Comparison of ENCODE assay signal across 10 mouse cellular contexts in the genomic region with DNA sequence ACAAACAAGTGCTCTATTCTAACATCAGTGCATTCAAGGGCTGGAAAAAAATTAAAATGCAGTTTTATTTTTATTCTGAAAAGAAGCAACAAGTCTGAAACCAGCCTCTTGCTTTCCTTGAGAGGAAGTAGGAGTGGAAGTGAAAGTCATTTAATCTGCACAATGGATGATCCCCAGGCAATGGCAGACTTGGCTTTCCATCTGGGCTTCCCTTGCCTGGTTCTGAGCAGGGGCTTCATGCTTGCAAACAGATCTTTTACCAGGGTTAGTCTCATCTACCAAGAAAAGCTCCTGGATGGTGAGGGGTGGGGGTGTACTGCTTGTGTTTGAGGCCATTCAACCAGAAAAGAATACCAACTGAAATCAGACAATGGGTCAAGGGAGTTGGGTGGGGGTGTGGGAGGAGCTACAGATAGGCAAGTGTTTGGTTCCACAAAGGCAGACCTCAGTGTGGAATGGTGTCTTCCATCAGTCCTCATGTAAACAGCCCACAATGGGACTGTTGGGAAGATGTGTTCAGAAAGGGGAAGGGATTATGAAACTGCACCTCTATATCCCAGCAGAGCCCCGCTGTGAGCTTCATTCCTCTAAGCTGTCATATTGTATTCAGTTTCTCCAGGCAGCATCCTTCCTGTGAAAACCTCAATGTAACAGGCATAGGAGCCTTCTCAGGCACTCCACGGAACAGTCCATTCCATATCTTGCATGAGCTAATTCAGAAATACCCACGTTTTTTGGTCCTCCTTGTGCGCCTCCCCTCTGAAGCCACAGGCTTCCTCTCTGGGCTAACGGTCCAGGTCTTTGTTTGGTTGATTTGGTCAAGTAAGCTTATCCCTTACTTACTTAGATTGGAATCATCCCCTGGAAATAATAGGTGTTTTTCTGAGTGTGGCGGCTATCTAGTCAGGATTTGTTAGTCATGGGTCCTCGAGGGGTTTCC. TPM values are rescaled to one million over a fixed set of nuclear protein-coding genes. Genes with fewer than 3 reads are reported as not detected.
DNase-seq lines count a peak whose midpoint lies in the region; ATAC-seq and TF ChIP-seq lines count a peak whose summit lies in the region.
"Had no signal": no experiment of that assay in that cellular context is flagged by ENCODE, and none has a peak within 500 bp of the region (broad histone marks: within the 10 kb centered on the region; RNA-seq: fewer than 3 reads in every experiment).

No protein-coding gene starts in this region.

- 60% methylated on average over 7 of the region's 7 CpGs for WGBS in heart, postnatal 0 days
- 41% methylated on average over 7 of the region's 7 CpGs for WGBS in heart, adult 2 months
- WGBS in forebrain, embryonic 11.5 days = 28% methylated on average over 7 of the region's 7 CpGs
- WGBS in hindbrain, postnatal 0 days = 33% methylated on average over 7 of the region's 7 CpGs
- WGBS in midbrain, embryonic 16.5 days = 18% methylated on average over 7 of the region's 7 CpGs

- ATAC-seq in heart, postnatal 0 days (ENCODE audit: insufficient read depth, low read depth) = no peak
- 0 out of 2 replicates have a peak, but pooled peaks have one; percentile 34 for ATAC-seq in forebrain, embryonic 11.5 days (replicated peaks; ENCODE audit: low FRiP score)
- ATAC-seq in hindbrain, postnatal 0 days = no peak
- no peak for ATAC-seq in midbrain, embryonic 16.5 days

- H3K79me2 ChIP-seq in heart, adult 2 months (replicated peaks; ENCODE audit: control insufficient read depth, insufficient read depth, low read length) = no peaks in the 10 kb centered on the region

- intact Hi-C loops in heart, adult 2 months (cut with DNase I) = no loop called here

- no peaks in the 10 kb centered on the region for H3K27me3 ChIP-seq in heart, postnatal 0 days (ENCODE audit: control insufficient read depth, insufficient read depth, low read length)
- no peaks in the 10 kb centered on the region for H3K27me3 ChIP-seq in heart, adult 2 months (ENCODE audit: control insufficient read depth, insufficient read depth, low read length)
- peaks cover 6% of the 10 kb centered on the region; the same call in 1 of the 2 replicates for H3K27me3 ChIP-seq in forebrain, embryonic 11.5 days (ENCODE audit: control insufficient read depth, insufficient read depth, low read length)
- H3K27me3 ChIP-seq in hindbrain, postnatal 0 days (ENCODE audit: insufficient read depth, low read length) = no peaks in the 10 kb centered on the region
- no peaks in the 10 kb centered on the region for H3K27me3 ChIP-seq in midbrain, embryonic 16.5 days (ENCODE audit: control insufficient read depth, insufficient read depth, low read depth, low read length)

- H3K9ac ChIP-seq in heart, postnatal 0 days (replicated peaks; ENCODE audit: low read depth, low read length) = no peak overlapping the region
- H3K9ac ChIP-seq in heart, adult 2 months (ENCODE audit: low read depth, low read length) = no peak overlapping the region
- no peak overlapping the region for H3K9ac ChIP-seq in forebrain, embryonic 11.5 days (ENCODE audit: low read length)
- no peak overlapping the region for H3K9ac ChIP-seq in hindbrain, postnatal 0 days (replicated peaks; ENCODE audit: low read length)
- H3K9ac ChIP-seq in midbrain, embryonic 16.5 days (ENCODE audit: low read depth, low read length) = peak overlapping the region; percentile 21; the same call in 1 of the 2 replicates

- H3K9me3 ChIP-seq in heart, postnatal 0 days (replicated peaks; ENCODE audit: control insufficient read depth, low read length) = no peaks in the 10 kb centered on the region
- H3K9me3 ChIP-seq in forebrain, embryonic 11.5 days (ENCODE audit: control insufficient read depth, low read length) = no peaks in the 10 kb centered on the region
- no peaks in the 10 kb centered on the region for H3K9me3 ChIP-seq in hindbrain, postnatal 0 days (ENCODE audit: low read length)
- no peaks in the 10 kb centered on the region for H3K9me3 ChIP-seq in midbrain, embryonic 16.5 days (replicated peaks; ENCODE audit: control insufficient read depth, low read length, poor library complexity, severe bottlenecking)

- peaks cover 66% of the 10 kb centered on the region for H3K4me1 ChIP-seq in heart, postnatal 0 days (ENCODE audit: control insufficient read depth, insufficient read depth)
- peaks cover 5% of the 10 kb centered on the region; the same call in 1 of the 2 replicates for H3K4me1 ChIP-seq in heart, adult 2 months (ENCODE audit: control insufficient read depth, insufficient read depth, low read length)
- H3K4me1 ChIP-seq in forebrain, embryonic 11.5 days (replicated peaks; ENCODE audit: control insufficient read depth, insufficient read depth, low read length) = peaks cover 16% of the 10 kb centered on the region; the same call in 1 of the 2 replicates
- peaks cover 12% of the 10 kb centered on the region; the same call in 1 of the 2 replicates for H3K4me1 ChIP-seq in hindbrain, postnatal 0 days (ENCODE audit: insufficient read depth, low read length)
- peaks cover 17% of the 10 kb centered on the region; the same call in 1 of the 2 replicates for H3K4me1 ChIP-seq in midbrain, embryonic 16.5 days (ENCODE audit: control insufficient read depth, insufficient read depth, low read length)

- TF ChIP-seq EP300 in heart, postnatal 0 days (IDR thresholded peaks at IDR 0.05; ENCODE audit: low read depth) = no peak
- TF ChIP-seq EP300 in heart, adult 2 months (IDR thresholded peaks at IDR 0.05; ENCODE audit: insufficient read depth, low read depth, low read length) = no peak

- H3K27ac ChIP-seq in heart, postnatal 0 days (ENCODE audit: low read depth) = no peak overlapping the region
- no peak overlapping the region for H3K27ac ChIP-seq in heart, adult 2 months
- no peak overlapping the region for H3K27ac ChIP-seq in forebrain, embryonic 11.5 days (ENCODE audit: low read depth, low read length)
- peak overlapping the region; percentile 52; the same call in 1 of the 2 replicates for H3K27ac ChIP-seq in hindbrain, postnatal 0 days
- H3K27ac ChIP-seq in midbrain, embryonic 16.5 days (ENCODE audit: low read length) = peak overlapping the region; percentile 91

- no peak overlapping the region for H3K4me3 ChIP-seq in heart, postnatal 0 days (ENCODE audit: low read depth, low read length)
- no peak overlapping the region for H3K4me3 ChIP-seq in heart, adult 2 months
- no peak overlapping the region for H3K4me3 ChIP-seq in forebrain, embryonic 11.5 days (ENCODE audit: low read depth, low read length)
- H3K4me3 ChIP-seq in hindbrain, postnatal 0 days (ENCODE audit: low read length) = no peak overlapping the region
- H3K4me3 ChIP-seq in midbrain, embryonic 16.5 days (ENCODE audit: low read depth, low read length) = peak overlapping the region; percentile 21

- no peak for DNase-seq in heart, postnatal 0 days (ENCODE audit: low spot score)
- no peak for DNase-seq in heart, adult 2 months
- DNase-seq in forebrain, embryonic 11.5 days (ENCODE audit: low spot score) = no peak
- peak; percentile 51 for DNase-seq in hindbrain, postnatal 0 days (ENCODE audit: low spot score)
- no peak for DNase-seq in left cerebral cortex, adult 18-20 months (ENCODE audit: low spot score in 2 of 2)
- DNase-seq in urinary bladder, postnatal 4 days (ENCODE audit: low spot score in 2 of 2) = no peak
- DNase-seq in heart, adult 9 months (ENCODE audit: low spot score in 2 of 2) = no peak
- DNase-seq: cerebellum, postnatal 25 days; right cerebral cortex, postnatal 25 days had no signal

- TF ChIP-seq CTCF in heart, postnatal 0 days (IDR thresholded peaks at IDR 0.05; ENCODE audit: low read depth) = no peak
- no peak for TF ChIP-seq CTCF in heart, adult 2 months (IDR thresholded peaks at IDR 0.05)
- TF ChIP-seq CTCF in hindbrain, postnatal 0 days (IDR thresholded peaks at IDR 0.05; ENCODE audit: low read depth) = no peak

- no peaks in the 10 kb centered on the region for H3K36me3 ChIP-seq in heart, postnatal 0 days (replicated peaks; ENCODE audit: control insufficient read depth, insufficient read depth, low read length)
- H3K36me3 ChIP-seq in heart, adult 2 months (ENCODE audit: control insufficient read depth, insufficient read depth, low read length) = no peaks in the 10 kb centered on the region
- H3K36me3 ChIP-seq in forebrain, embryonic 11.5 days (ENCODE audit: control insufficient read depth, insufficient read depth, low read length) = no peaks in the 10 kb centered on the region
- H3K36me3 ChIP-seq in hindbrain, postnatal 0 days (ENCODE audit: insufficient read depth, low read length) = no peaks in the 10 kb centered on the region
- H3K36me3 ChIP-seq in midbrain, embryonic 16.5 days (ENCODE audit: control insufficient read depth, insufficient read depth, low read length) = no peaks in the 10 kb centered on the region

- no peak for TF ChIP-seq POLR2A in heart, adult 2 months (IDR thresholded peaks at IDR 0.05; ENCODE audit: insufficient read depth, low read depth, low read length)

- H3K4me2 ChIP-seq in heart, postnatal 0 days (ENCODE audit: low read depth, low read length) = 0 out of 2 replicates have a peak overlapping the region, but pooled peaks have one; percentile 0
- H3K4me2 ChIP-seq in forebrain, embryonic 11.5 days (ENCODE audit: low read depth, low read length, severe bottlenecking) = no peak overlapping the region
- peak overlapping the region; percentile 83 for H3K4me2 ChIP-seq in hindbrain, postnatal 0 days (ENCODE audit: low read depth, low read length)
- peak overlapping the region; percentile 57 for H3K4me2 ChIP-seq in midbrain, embryonic 16.5 days (ENCODE audit: low read length)

RNA-seq across cellular contexts. Expression of gene Ripor2, which starts 59.8 kb away (rescaled TPM):
- total RNA-seq in heart, postnatal 0 days (2014; rRNA removed; ENCODE audit: low replicate concordance) = 31.7 and 44.4 TPM in 2 replicates
- polyA plus RNA-seq in heart, postnatal 0 days (2015; fragmentation: Nextera tagmentation; extraction: Ambion mirVana) = 12.6 and 17.5 TPM in 2 replicates
- total RNA-seq in heart, adult 2 months (2021) = 1 to 10 TPM; 7.4 to 8.2 TPM
- 4.7 and 5.5 TPM in 2 replicates for polyA plus RNA-seq in heart, adult 2 months (2012; rRNA removed)
- 7.3 and 9.5 TPM in 2 replicates for polyA plus RNA-seq in forebrain, embryonic 11.5 days (2014; fragmentation: Nextera tagmentation; extraction: Ambion mirVana)
- 32.9 and 34.8 TPM in 2 replicates for total RNA-seq in hindbrain, postnatal 0 days (2014; rRNA removed)
- 12.5 and 13.1 TPM in 2 replicates for polyA plus RNA-seq in hindbrain, postnatal 0 days (2015; fragmentation: Nextera tagmentation; extraction: Ambion mirVana)
- 31.8 and 33.8 TPM in 2 replicates for polyA plus RNA-seq in midbrain, embryonic 16.5 days (2015; fragmentation: Nextera tagmentation; extraction: Ambion mirVana)
- 10 to 100 TPM; 60.1 to 61.7 TPM for total RNA-seq in left cerebral cortex, adult 18-20 months (2021)

Comparison
In these comparisons a context has a peak if more than half of its experiments do, and no peak if none do; other contexts are left out.
1. H3K27ac ChIP-seq: peak in hindbrain, postnatal 0 days (single experiment) and midbrain, embryonic 16.5 days (single experiment); none in heart, postnatal 0 days (single experiment), heart, adult 2 months (single experiment) and forebrain, embryonic 11.5 days (single experiment).